In genomic region chr6:42395960-42396809, GRCm38 (mm10) we compare ENCODE assay signal across 9 mouse cellular contexts. TPM values are rescaled to one million over a fixed set of nuclear protein-coding genes. Genes with fewer than 3 reads are reported as not detected.
DNase-seq lines count a peak whose midpoint lies in the region; ATAC-seq and TF ChIP-seq lines count a peak whose summit lies in the region.
"Had no signal": no experiment of that assay in that cellular context is flagged by ENCODE, and none has a peak within 500 bp of the region (broad histone marks: within the 10 kb centered on the region; RNA-seq: fewer than 3 reads in every experiment).

No protein-coding gene starts in this region.

- WGBS in midbrain, postnatal 0 days: 74% methylated on average over 9 of the region's 9 CpGs
- WGBS in midbrain, embryonic 13.5 days: 77% methylated on average over 9 of the region's 9 CpGs
- 61% methylated on average over 9 of the region's 9 CpGs for WGBS in heart, embryonic 10.5 days
- 80% methylated on average over 9 of the region's 9 CpGs for WGBS in neural tube, embryonic 15.5 days

- TF ChIP-seq CTCF in midbrain, postnatal 0 days (IDR thresholded peaks at IDR 0.05): no peak

- no peaks in the 10 kb centered on the region for H3K36me3 ChIP-seq in midbrain, postnatal 0 days (ENCODE audit: insufficient read depth, low read length)
- H3K36me3 ChIP-seq in midbrain, embryonic 13.5 days: no peaks in the 10 kb centered on the region
- no peaks in the 10 kb centered on the region for H3K36me3 ChIP-seq in heart, embryonic 10.5 days
- H3K36me3 ChIP-seq in neural tube, embryonic 15.5 days: no peaks in the 10 kb centered on the region

- H3K27me3 ChIP-seq in midbrain, postnatal 0 days (ENCODE audit: insufficient read depth, low read length): no peaks in the 10 kb centered on the region
- H3K27me3 ChIP-seq in midbrain, embryonic 13.5 days: no peaks in the 10 kb centered on the region
- peaks cover 6% of the 10 kb centered on the region; the same call in 1 of the 2 replicates for H3K27me3 ChIP-seq in heart, embryonic 10.5 days (ENCODE audit: insufficient read depth, poor library complexity, severe bottlenecking)
- no peaks in the 10 kb centered on the region for H3K27me3 ChIP-seq in neural tube, embryonic 15.5 days (replicated peaks)

- no peak for ATAC-seq in midbrain, postnatal 0 days (ENCODE audit: low FRiP score)
- ATAC-seq in midbrain, embryonic 13.5 days: no peak
- no peak for ATAC-seq in neural tube, embryonic 15.5 days (ENCODE audit: low FRiP score)
- no peak for ATAC-seq in activated CD4-positive, CD25-positive, alpha-beta regulatory T cell, adult 4 months

- H3K27ac ChIP-seq in midbrain, postnatal 0 days (ENCODE audit: low read depth, low read length): no peak overlapping the region
- no peak overlapping the region for H3K27ac ChIP-seq in midbrain, embryonic 13.5 days
- H3K27ac ChIP-seq in heart, embryonic 10.5 days: no peak overlapping the region
- no peak overlapping the region for H3K27ac ChIP-seq in neural tube, embryonic 15.5 days (replicated peaks)

- no peaks in the 10 kb centered on the region for H3K4me1 ChIP-seq in midbrain, postnatal 0 days (ENCODE audit: insufficient read depth, low read length)
- no peaks in the 10 kb centered on the region for H3K4me1 ChIP-seq in midbrain, embryonic 13.5 days (replicated peaks)
- peaks cover 5% of the 10 kb centered on the region; the same call in 1 of the 2 replicates for H3K4me1 ChIP-seq in heart, embryonic 10.5 days
- H3K4me1 ChIP-seq in neural tube, embryonic 15.5 days: no peaks in the 10 kb centered on the region

- no peak overlapping the region for H3K4me2 ChIP-seq in midbrain, postnatal 0 days (ENCODE audit: low read depth, low read length, poor library complexity, severe bottlenecking)
- H3K4me2 ChIP-seq in midbrain, embryonic 13.5 days (replicated peaks): no peak overlapping the region
- H3K4me2 ChIP-seq in neural tube, embryonic 15.5 days: no peak overlapping the region

- H3K9ac ChIP-seq in midbrain, postnatal 0 days (replicated peaks; ENCODE audit: low read length, poor library complexity, severe bottlenecking): no peak overlapping the region
- no peak overlapping the region for H3K9ac ChIP-seq in midbrain, embryonic 13.5 days (replicated peaks)
- no peak overlapping the region for H3K9ac ChIP-seq in neural tube, embryonic 15.5 days (replicated peaks)

- H3K9me3 ChIP-seq in midbrain, postnatal 0 days (ENCODE audit: low read length): no peaks in the 10 kb centered on the region
- H3K9me3 ChIP-seq in midbrain, embryonic 13.5 days: no peaks in the 10 kb centered on the region
- no peaks in the 10 kb centered on the region for H3K9me3 ChIP-seq in heart, embryonic 10.5 days
- H3K9me3 ChIP-seq in neural tube, embryonic 15.5 days (replicated peaks): no peaks in the 10 kb centered on the region

- no peak overlapping the region for H3K4me3 ChIP-seq in midbrain, postnatal 0 days (ENCODE audit: low read depth, low read length)
- no peak overlapping the region for H3K4me3 ChIP-seq in midbrain, embryonic 13.5 days (replicated peaks)
- H3K4me3 ChIP-seq in heart, embryonic 10.5 days: no peak overlapping the region
- no peak overlapping the region for H3K4me3 ChIP-seq in neural tube, embryonic 15.5 days (replicated peaks)

- peak; percentile 36 for DNase-seq in midbrain, postnatal 0 days (ENCODE audit: low spot score)
- peak; percentile 16 for DNase-seq in cerebellum, adult 8-10 months
- DNase-seq in heart, embryonic 10.5 days (ENCODE audit: low spot score): peak; percentile 85
- peak; percentile 88 to 90 for DNase-seq in kidney, postnatal 36 days
- DNase-seq in ovary, adult 18-20 months (ENCODE audit: low spot score): peak; percentile 82

RNA-seq across cellular contexts. Expression of gene Tas2r143, which starts 3.9 kb away (rescaled TPM):
- not detected in 2 replicates for total RNA-seq in midbrain, postnatal 0 days (2014; rRNA removed)
- polyA plus RNA-seq in midbrain, postnatal 0 days (2015; fragmentation: Nextera tagmentation; extraction: Ambion mirVana): not detected in 2 replicates
- polyA plus RNA-seq in midbrain, embryonic 13.5 days (2015; fragmentation: Nextera tagmentation; extraction: Ambion mirVana): not detected in 2 replicates
- not detected in 2 replicates for polyA plus RNA-seq in heart, embryonic 10.5 days (2016; fragmentation: Nextera tagmentation; extraction: Ambion mirVana)
- polyA plus RNA-seq in neural tube, embryonic 15.5 days (2015; fragmentation: Nextera tagmentation; extraction: Ambion mirVana): not detected in 2 replicates
- polyA plus RNA-seq in activated CD4-positive, CD25-positive, alpha-beta regulatory T cell, adult 4 months (2017; shearing (Covaris generic)): not detected

RNA-seq across cellular contexts. Expression of gene Tas2r135, which starts 9.0 kb away (rescaled TPM):
- total RNA-seq in midbrain, postnatal 0 days (2014; rRNA removed): not detected in 2 replicates
- polyA plus RNA-seq in midbrain, postnatal 0 days (2015; fragmentation: Nextera tagmentation; extraction: Ambion mirVana): not detected in 2 replicates
- not detected in 2 replicates for polyA plus RNA-seq in midbrain, embryonic 13.5 days (2015; fragmentation: Nextera tagmentation; extraction: Ambion mirVana)
- polyA plus RNA-seq in heart, embryonic 10.5 days (2016; fragmentation: Nextera tagmentation; extraction: Ambion mirVana): not detected in 2 replicates
- polyA plus RNA-seq in neural tube, embryonic 15.5 days (2015; fragmentation: Nextera tagmentation; extraction: Ambion mirVana): not detected in 2 replicates
- under 1 TPM in 1 of 2 experiments, not detected in 1; 0.52 TPM for polyA plus RNA-seq in activated CD4-positive, CD25-positive, alpha-beta regulatory T cell, adult 4 months (2017; shearing (Covaris generic))
- total RNA-seq: left cerebral cortex, postnatal 36 days had no signal

RNA-seq across cellular contexts. Expression of gene Epha1, which starts 23.1 kb away (rescaled TPM):
- 0.71 and 1.1 TPM in 2 replicates for total RNA-seq in midbrain, postnatal 0 days (2014; rRNA removed)
- polyA plus RNA-seq in midbrain, postnatal 0 days (2015; fragmentation: Nextera tagmentation; extraction: Ambion mirVana): 0.58 and 0.74 TPM in 2 replicates
- 0.24 TPM in 2 replicates for polyA plus RNA-seq in midbrain, embryonic 13.5 days (2015; fragmentation: Nextera tagmentation; extraction: Ambion mirVana)
- polyA plus RNA-seq in heart, embryonic 10.5 days (2016; fragmentation: Nextera tagmentation; extraction: Ambion mirVana): 3.0 and 4.8 TPM in 2 replicates
- 0.24 and 1.9 TPM in 2 replicates for polyA plus RNA-seq in neural tube, embryonic 15.5 days (2015; fragmentation: Nextera tagmentation; extraction: Ambion mirVana)
- polyA plus RNA-seq in activated CD4-positive, CD25-positive, alpha-beta regulatory T cell, adult 4 months (2017; shearing (Covaris generic)): under 1 TPM in 1 of 2 experiments, not detected in 1; 0.63 TPM

RNA-seq across cellular contexts. Expression of gene Tas2r126, which starts 38.1 kb away (rescaled TPM):
- not detected in 2 replicates for total RNA-seq in midbrain, postnatal 0 days (2014; rRNA removed)
- polyA plus RNA-seq in midbrain, postnatal 0 days (2015; fragmentation: Nextera tagmentation; extraction: Ambion mirVana): not detected in 2 replicates
- not detected in 2 replicates for polyA plus RNA-seq in midbrain, embryonic 13.5 days (2015; fragmentation: Nextera tagmentation; extraction: Ambion mirVana)
- polyA plus RNA-seq in heart, embryonic 10.5 days (2016; fragmentation: Nextera tagmentation; extraction: Ambion mirVana): not detected in 2 replicates
- polyA plus RNA-seq in neural tube, embryonic 15.5 days (2015; fragmentation: Nextera tagmentation; extraction: Ambion mirVana): 0.20 TPM in 1 of 2 replicates, not detected in the other
- polyA plus RNA-seq in activated CD4-positive, CD25-positive, alpha-beta regulatory T cell, adult 4 months (2017; shearing (Covaris generic)): not detected
- total RNA-seq: left cerebral cortex, postnatal 36 days had no signal

RNA-seq across cellular contexts. Expression of gene Zyx, which starts 46.8 kb away (rescaled TPM):
- 47.3 and 71.7 TPM in 2 replicates for total RNA-seq in midbrain, postnatal 0 days (2014; rRNA removed)
- polyA plus RNA-seq in midbrain, postnatal 0 days (2015; fragmentation: Nextera tagmentation; extraction: Ambion mirVana): 60.5 and 62.7 TPM in 2 replicates
- polyA plus RNA-seq in midbrain, embryonic 13.5 days (2015; fragmentation: Nextera tagmentation; extraction: Ambion mirVana): 43.2 and 46.2 TPM in 2 replicates
- 165 and 193 TPM in 2 replicates for polyA plus RNA-seq in heart, embryonic 10.5 days (2016; fragmentation: Nextera tagmentation; extraction: Ambion mirVana)
- 60.0 and 72.5 TPM in 2 replicates for polyA plus RNA-seq in neural tube, embryonic 15.5 days (2015; fragmentation: Nextera tagmentation; extraction: Ambion mirVana)
- 10 to 100 TPM; 62.8 to 78.6 TPM for polyA plus RNA-seq in activated CD4-positive, CD25-positive, alpha-beta regulatory T cell, adult 4 months (2017; shearing (Covaris generic))

Comparison
In these comparisons a context has a peak if more than half of its experiments do, and no peak if none do; other contexts are left out.
1. DNase-seq: peak in every context shown above with its lines; median percentile 89 in kidney, postnatal 36 days; 85 in heart, embryonic 10.5 days; 82 in ovary, adult 18-20 months; 36 in midbrain, postnatal 0 days; 16 in cerebellum, adult 8-10 months.